Mouse (Mus musculus): ENCODE measurements at regions not wholly inside any gene's neighbourhood (a gene's known extent, or its start where the extent isn't known, plus 50 kb on each side); places are given as distances from the start of the nearest gene placed in this dataset.

- TF ChIP-seq POLR2A (IDR thresholded peaks at IDR 0.05; ENCODE audit: borderline replicate concordance, insufficient read depth, low read length) (no peak), CTCF (IDR thresholded peaks at IDR 0.05; ENCODE audit: borderline replicate concordance, insufficient read depth, low read depth, low read length) (no peak)
Observed at GRCm38 (mm10) chr15:62301567-62301966, 1378.8 kb upstream of the A1bg start.

All from cerebellum, adult 2 months (tissue).